8 mouse cellular contexts compared by ENCODE assay signal in genomic region chr10:7600647-7601046, GRCm38 (mm10). TPM values are rescaled to one million over a fixed set of nuclear protein-coding genes. Genes with fewer than 3 reads are reported as not detected.
DNase-seq lines count a peak whose midpoint lies in the region; ATAC-seq and TF ChIP-seq lines count a peak whose summit lies in the region.

No protein-coding gene starts in this region.

- H3K4me3 ChIP-seq in heart, adult 2 months, result no peak overlapping the region

- H3K4me1 ChIP-seq in heart, adult 2 months (ENCODE audit: control insufficient read depth, insufficient read depth, low read length), result no peaks in the 10 kb centered on the region

- peak; percentile 99 for TF ChIP-seq CTCF in heart, adult 2 months (IDR thresholded peaks at IDR 0.05)

- H3K79me2 ChIP-seq in heart, adult 2 months (replicated peaks; ENCODE audit: control insufficient read depth, insufficient read depth, low read length), result no peaks in the 10 kb centered on the region

- intact Hi-C loops in heart, adult 2 months (cut with DNase I), result loop anchor here (1.0 to 5.0 kb wide), 2 partner anchors 130 to 268 kb away; no protein-coding TSS in a partner anchor

- no peaks in the 10 kb centered on the region for H3K36me3 ChIP-seq in heart, adult 2 months (ENCODE audit: control insufficient read depth, insufficient read depth, low read length)

- H3K9ac ChIP-seq in heart, adult 2 months (ENCODE audit: low read depth, low read length), result no peak overlapping the region

- no peak for TF ChIP-seq POLR2A in heart, adult 2 months (IDR thresholded peaks at IDR 0.05; ENCODE audit: insufficient read depth, low read depth, low read length)

- no peaks in the 10 kb centered on the region for H3K27me3 ChIP-seq in heart, adult 2 months (ENCODE audit: control insufficient read depth, insufficient read depth, low read length)

- peak; percentile 99 for ATAC-seq in CD4-positive, CD25-positive, alpha-beta regulatory T cell, adult 4 months

- WGBS in heart, adult 2 months, result 4% methylated on average over 6 of the region's 6 CpGs
- WGBS in large intestine, adult 2 months, result 10% methylated on average over 6 of the region's 6 CpGs

- H3K27ac ChIP-seq in heart, adult 2 months, result no peak overlapping the region

- DNase-seq in adrenal gland, adult 2 months, result peak; percentile 78
- DNase-seq in embryo, embryonic 11.5 days (ENCODE audit: low read depth, low spot score), result peak; percentile 54
- DNase-seq in heart, adult 2 months, result peak; percentile 60 to 83
- peak; percentile 27 for DNase-seq in large intestine, adult 2 months (ENCODE audit: low read depth, low spot score)
- peak; percentile 83 for DNase-seq in lung, postnatal 10 days
- DNase-seq in retina, postnatal 1 day, result peak; percentile 73
- peak; percentile 62 to 65 for DNase-seq in urinary bladder, adult 18-20 months (ENCODE audit: low spot score in 2 of 2)

- TF ChIP-seq EP300 in heart, adult 2 months (IDR thresholded peaks at IDR 0.05; ENCODE audit: insufficient read depth, low read depth, low read length), result peak; percentile 72

RNA-seq across cellular contexts. Expression of gene Lrp11, which starts 11.0 kb away (rescaled TPM):
- polyA plus RNA-seq in CD4-positive, CD25-positive, alpha-beta regulatory T cell, adult 4 months (2017; shearing (Covaris generic)), result under 1 TPM in 1 of 2 experiments, not detected in 1; 0.35 TPM
- 10 to 100 TPM; 19.4 to 23.7 TPM for total RNA-seq in adrenal gland, adult 2 months (2021)
- 64.0 and 73.2 TPM in 2 replicates for polyA plus RNA-seq in adrenal gland, adult 2 months (2012; rRNA removed)
- total RNA-seq in heart, adult 2 months (2021), result 1 to 10 TPM; 2.2 to 3.0 TPM
- 3.0 and 4.2 TPM in 2 replicates for polyA plus RNA-seq in heart, adult 2 months (2012; rRNA removed)
- polyA plus RNA-seq in large intestine, adult 2 months (2012; rRNA removed), result 1.7 and 2.4 TPM in 2 replicates

Comparison
In these comparisons a context has a peak if more than half of its experiments do, and no peak if none do; other contexts are left out.
1. DNase-seq: peak in every context shown above with its lines; median percentile 83 in lung, postnatal 10 days; 78 in adrenal gland, adult 2 months; 73 in retina, postnatal 1 day; 72 in heart, adult 2 months; 64 in urinary bladder, adult 18-20 months; 54 in embryo, embryonic 11.5 days; 27 in large intestine, adult 2 months.
2. RNA of gene Lrp11, which starts 11.0 kb away (polyA plus RNA-seq): 64.0 to 73.2 TPM in adrenal gland, adult 2 months; 3.0 to 4.2 TPM in heart, adult 2 months, 1.7 to 2.4 TPM in large intestine, adult 2 months and 0.35 TPM in CD4-positive, CD25-positive, alpha-beta regulatory T cell, adult 4 months; every median in the first group is over 10 times any median in the second.